Mouse (Mus musculus) layer of hippocampus, postnatal 14 days (tissue): ENCODE results near the gene Becn1. TPM values are rescaled to one million over a fixed set of nuclear protein-coding genes. Genes with fewer than 3 reads are reported as not detected.
"Not testable (repeated sequence)": the region's sequence is repeated elsewhere in the genome, so short reads cannot be mapped to it uniquely, and the experiment has no call there.

ENCODE experiments used
- DNase-seq, 2 experiments: peaks; one replicate each; pipeline ENCODE4 v3.0.0; 2021 to 2022; ENCODE audit warnings: low spot score in 2 of 2, mixed read lengths in 1 of 2
- long read RNA-seq, 2 experiments: library from polyadenylated mRNA; stranded (forward); transcript quantifications; one replicate each; pipeline ENCODE4 v2.0.0; 2021
- total RNA-seq, 2 experiments: library from RNA; stranded (reverse); gene quantifications; 2 replicates each; pipeline ENCODE4 v1.2.3; 2021

Becn1 gene
- 100 to 1,000 TPM; 182 to 185 TPM for total RNA-seq
- long read RNA-seq, experiment 1, full-length matches to known transcripts, result 141 of 164 reads
- long read RNA-seq, experiment 1, partial matches to known transcripts, result 9 of 164 reads
- long read RNA-seq, experiment 1, other reads (novel, unspliced or antisense), result 14 of 164 reads
- long read RNA-seq, experiment 2, full-length matches to known transcripts, result 152 of 176 reads
- long read RNA-seq, experiment 2, partial matches to known transcripts, result 7 of 176 reads
- long read RNA-seq, experiment 2, other reads (novel, unspliced or antisense), result 17 of 176 reads

DNA sequence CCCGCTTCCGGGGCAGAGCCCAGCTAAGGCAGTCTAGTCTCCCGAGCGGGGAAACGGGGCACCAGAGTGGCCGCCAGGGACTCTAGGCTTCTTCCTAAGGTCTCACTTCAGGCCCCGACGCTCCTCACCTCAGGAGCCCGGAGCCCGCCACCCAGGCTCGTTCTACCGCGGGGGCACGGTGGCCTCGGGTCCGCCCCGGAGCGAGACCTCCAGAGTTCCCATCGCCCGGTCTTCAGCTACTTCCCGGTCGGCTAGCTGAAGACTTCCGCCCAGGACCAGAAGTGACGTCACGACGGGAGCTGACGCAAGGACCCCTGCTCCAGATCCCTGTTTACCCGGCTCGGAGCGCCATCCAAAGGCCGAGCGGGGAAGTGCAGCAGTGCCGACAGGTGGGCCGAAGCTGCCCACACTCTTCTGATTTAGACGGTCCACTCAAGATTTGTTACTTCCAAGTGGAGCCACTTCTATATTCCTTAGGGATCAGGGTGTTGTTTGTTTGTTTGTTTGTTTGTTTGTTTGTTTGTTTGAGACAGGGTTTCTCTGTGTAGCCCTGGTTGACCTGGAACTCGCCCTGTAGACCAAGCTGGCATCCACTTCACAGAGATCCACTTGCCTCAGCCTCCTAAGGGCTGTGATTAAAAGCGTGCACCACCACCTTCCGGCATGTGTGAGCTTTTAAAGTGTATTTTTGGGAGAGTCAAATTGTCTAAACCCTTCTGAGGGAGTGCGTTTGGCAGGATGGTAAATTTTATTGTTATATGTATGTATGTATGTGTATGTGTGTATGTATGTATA, at the start of gene Becn1:
Becn1 (minus strand) TSS at position 283 of the 795 bp plus-strand sequence.
- DNase-seq, result peak; percentile 95 to 97

DNA sequence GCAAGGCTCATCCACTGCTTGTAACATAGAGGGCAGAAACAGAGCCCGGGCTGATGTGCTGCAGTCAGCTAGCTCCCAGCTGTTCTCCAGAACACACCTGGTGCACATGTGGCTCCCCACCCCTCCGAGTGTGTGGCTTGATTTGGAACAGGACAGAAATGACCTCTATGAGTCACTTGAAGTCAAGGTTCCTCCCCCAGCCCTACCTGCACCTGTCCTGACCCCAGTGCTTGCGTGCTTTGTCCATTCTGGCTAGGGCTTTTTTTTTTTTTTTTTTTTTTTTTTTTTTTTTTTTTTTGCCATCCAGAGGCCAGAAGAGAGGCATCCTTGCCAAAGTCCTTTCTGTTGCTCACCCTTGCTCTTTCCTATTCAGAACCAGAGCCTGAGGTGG, 49.6 kb upstream of the Becn1 start:
- no peak for DNase-seq

DNA sequence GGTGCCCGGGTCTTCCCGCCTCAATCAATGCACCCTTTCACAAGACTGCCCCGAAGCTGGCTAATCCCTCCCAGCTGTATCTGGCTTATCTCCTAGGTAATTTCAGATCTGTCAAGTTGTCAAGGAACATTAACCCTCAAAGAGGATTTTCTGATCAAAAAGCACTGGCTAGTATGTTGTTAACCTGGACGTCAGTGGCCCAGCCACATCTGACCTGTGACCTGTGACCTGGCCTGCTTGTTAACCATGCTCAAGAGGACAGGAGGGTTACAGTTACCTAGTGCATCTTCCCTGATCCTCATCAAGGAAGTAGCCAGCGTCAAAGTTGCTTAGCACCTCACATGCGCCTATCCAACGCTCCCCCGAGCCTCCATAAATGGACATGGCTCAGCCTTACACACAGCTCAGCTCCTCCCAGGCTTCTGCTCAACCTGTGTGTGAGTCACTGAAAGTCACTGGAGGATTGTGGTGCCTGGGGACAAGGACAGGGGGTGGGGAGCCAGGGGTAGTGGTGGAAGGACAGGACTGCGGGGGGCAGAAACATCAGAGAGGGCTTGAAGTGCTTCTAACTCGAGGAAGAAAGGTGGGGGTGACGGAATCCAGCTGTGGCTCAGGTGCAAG, 49.1 kb upstream of the Becn1 start:
- DNase-seq, result no peak

DNA sequence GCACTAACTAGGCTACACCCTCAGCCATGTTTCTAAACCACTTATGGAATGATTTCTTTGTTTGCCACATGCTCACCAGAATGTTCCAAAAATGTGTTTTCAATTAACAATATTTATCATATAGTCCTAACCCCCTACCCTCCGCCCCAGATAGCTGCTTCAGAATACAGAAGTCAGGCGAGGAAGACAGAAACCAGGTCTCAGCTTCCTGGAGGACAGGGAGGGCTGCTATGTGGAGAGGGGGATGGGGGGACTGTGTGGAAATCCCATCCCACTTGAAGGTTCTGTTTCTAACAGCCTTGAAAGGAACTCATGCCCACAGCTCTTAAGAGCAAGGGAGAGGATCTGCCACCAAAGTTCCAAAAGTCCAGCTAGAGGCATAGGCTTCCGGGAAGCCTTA, 47.1 kb upstream of the Becn1 start:
- no peak for DNase-seq

DNA sequence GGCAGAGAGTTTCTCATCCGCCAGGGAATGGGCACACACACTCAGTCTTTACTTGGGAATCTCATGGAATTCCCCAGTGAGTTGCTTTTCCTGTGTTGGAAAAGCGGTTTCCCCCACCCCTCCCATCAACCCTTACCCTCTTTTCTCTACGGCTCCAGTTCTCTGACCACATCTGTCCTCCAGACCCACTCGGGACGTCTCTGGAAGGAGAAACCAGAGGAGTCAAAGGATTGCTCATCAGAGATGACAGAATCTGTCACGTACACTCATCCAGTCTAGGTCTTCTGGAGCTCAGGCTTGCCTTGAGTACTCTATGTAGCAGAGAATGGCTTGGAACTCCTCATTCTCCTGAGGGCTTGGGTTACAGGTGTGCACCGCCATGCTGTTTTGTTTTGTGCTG, 46.7 kb upstream of the Becn1 start:
- no peak for DNase-seq

DNA sequence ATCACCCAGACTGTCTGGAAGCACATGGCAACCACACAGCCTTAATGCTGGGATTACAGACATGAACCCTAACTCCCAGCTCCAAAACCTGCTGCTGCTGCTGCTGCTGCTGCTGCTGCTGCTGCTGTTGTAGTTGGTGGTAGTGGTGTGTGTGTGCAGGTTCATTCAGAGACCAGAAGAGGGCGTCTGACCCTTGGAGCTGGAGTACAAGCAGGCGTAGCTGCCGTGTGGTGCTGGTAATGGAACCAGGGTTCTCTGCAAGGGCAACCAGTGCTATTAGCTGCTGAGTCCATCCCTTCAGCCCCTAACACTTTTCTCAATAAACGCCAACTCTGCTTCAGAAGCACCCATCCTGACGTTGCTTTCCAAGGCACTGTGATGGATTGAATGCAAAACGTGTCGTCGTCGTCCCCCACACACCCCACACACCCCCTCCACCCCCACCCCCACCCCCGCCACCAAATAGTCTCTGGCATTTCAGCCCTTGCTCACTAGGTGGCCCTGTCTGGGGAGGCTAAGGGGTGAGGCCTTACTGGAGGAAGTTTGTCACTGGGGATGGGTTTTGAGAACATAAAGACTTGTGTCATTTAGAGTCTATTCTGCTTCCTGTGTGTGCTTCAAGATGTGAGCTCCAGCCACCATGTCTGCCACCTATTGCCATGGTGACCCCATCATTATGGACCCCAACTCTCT, 45.1 kb upstream of the Becn1 start:
- DNase-seq, result no peak

DNA sequence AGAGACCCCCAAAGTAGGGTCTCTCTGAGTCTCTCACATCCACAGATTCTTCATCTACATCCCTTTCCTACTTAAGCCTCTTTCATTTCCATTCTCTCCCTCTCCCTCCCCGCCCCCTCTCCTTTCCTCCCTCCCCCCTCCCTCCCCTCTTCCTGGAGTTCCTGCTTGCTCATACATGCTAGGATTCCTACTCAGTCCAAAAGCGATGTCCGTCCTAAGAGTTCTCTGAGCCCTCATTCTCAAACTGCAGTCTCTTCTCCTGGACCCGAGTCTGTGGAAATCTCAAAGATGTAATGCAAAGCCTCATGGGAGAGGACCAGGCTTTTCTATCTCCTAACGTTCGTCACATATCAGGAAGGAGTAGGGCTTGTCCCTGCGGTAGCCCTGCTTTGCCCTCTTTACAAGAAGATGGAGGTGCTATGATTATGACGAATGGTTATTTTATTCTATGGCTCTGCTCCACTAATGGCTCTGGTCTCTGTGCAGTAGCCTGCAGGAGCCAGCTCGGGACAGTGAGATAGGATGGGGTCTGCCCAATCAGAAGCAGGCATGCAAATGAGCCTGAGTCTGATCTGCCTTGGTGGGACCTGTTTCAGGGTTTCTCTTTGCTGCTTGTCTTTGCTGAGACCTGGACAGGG, 36.2 kb upstream of the Becn1 start:
- DNase-seq, result no peak

DNA sequence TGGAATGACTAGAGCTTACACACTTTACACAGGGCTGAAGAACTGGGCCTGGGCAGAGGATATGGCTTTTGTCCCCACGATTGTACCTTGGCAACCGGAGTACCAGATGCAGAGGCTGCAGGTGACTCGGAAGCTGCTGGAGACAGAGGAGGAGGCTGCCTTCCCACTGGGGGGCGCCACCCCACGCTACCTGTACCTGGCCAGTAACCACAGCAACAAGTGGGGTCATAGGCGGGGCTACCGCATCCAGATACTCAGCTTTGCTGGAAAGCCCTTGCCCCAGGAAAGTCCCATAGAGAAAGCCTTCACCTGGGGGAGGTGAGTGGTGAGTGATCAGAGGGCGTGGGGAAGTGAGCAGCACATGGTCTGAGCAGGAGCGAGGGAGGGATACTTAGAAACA, 33.6 kb upstream of the Becn1 start:
- no peak for DNase-seq

DNA sequence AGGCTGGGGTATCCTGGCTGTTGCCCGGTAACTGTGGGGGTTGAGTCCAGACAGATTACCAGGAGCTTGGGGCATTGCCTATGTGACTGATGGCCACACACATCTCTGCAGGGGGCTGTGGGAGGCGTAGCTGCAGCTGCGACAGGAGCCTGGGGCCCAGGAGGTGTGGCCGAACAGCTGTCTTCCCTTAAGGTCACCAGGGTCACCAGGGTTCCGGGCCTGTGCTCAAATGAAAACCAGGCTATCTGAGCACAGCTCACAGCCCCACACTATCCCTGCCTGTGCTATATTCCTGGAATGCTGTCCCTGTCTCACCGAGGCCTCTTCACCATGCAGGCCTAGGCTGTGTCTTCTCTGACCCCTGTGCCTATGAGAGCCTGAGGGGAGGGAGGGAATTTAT, 32.4 kb upstream of the Becn1 start:
- no peak for DNase-seq

DNA sequence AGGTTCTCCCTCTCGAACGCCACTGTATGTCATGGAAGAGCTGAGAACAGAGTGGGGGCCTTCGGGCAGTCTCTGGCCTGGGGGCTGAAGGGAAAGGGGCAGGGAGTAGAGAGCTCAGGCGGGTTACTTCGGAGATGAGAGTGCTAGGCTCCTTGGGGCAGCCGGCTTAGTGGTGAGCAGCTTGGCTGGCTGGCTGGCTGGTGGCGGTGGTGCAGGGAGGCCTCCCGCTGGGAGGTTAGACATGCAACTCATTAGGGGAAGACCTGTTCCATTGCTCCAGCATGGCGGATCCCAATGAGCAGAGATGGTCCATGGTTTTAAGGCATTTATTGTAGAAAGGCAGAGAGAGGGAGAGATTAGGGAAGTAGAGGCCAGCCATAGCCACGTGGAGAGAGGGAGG, 31.9 kb upstream of the Becn1 start:
- no peak for DNase-seq

DNA sequence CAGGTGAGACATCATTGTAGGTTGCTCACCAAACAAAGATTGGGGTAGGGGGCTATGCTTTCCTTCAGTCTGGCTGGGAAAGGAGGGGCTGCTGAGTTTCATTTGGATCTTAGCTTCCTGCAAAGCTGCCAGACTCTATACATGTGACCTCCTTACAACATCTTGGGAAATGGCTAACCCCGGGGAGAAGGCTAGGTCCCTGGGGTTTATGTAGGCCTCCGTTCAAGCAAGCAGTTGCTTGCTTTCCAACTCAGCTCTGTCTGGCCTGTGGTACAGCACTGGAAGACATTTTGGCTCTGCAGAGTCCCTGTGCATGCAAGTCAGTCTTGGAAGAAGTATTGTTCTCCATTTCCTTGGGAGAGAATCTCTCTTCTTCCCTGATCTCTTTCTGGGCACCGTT, 30.5 kb upstream of the Becn1 start:
- DNase-seq, result no peak

DNA sequence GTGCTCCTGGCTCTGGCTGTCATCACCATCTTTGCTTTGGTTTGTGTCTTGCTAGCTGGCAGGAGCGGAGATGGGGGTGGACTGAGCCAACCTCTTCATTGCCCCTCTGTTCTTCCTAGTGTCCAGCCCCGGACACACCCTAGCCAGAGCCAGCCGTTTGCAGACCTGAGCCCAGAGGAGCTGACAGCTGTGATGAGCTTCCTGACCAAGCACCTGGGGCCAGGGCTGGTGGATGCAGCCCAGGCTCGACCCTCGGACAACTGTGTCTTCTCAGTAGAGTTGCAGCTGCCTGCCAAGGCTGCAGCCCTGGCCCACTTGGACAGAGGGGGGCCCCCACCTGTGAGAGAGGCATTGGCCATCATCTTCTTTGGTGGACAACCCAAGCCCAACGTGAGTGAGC, 28.9 kb upstream of the Becn1 start:
- not testable (repeated sequence) for DNase-seq

DNA sequence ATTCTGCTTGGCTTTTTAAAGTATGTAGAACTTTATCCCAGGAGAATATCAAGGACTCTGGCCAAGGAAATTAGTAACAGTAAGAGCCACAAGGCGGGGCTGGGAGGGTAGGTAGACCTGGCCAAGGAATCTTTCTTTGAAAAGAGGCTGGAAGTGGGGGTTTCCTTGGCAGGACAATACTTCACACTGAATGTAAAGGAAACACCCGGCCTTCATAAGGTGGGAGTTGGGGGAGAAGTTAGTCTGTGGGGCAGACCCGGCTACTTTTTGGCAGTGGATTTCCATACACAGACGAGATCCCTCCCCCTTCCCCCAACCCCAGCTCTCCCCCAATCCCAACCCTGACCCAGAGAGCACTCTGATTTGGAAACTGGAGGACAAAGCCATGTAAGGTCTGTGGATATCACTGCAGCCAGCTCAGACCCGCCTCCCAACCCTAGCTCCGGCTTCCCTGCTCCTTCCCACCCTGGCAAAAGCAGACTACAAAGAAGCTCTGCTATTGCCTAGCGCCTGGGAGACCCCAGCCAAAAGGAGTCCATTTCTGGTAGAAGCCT, 28.4 kb upstream of the Becn1 start, which contains the start of gene Aoc3:
Aoc3 (plus strand) TSS at position 235 of the 554 bp plus-strand sequence.
- DNase-seq, result no peak

DNA sequence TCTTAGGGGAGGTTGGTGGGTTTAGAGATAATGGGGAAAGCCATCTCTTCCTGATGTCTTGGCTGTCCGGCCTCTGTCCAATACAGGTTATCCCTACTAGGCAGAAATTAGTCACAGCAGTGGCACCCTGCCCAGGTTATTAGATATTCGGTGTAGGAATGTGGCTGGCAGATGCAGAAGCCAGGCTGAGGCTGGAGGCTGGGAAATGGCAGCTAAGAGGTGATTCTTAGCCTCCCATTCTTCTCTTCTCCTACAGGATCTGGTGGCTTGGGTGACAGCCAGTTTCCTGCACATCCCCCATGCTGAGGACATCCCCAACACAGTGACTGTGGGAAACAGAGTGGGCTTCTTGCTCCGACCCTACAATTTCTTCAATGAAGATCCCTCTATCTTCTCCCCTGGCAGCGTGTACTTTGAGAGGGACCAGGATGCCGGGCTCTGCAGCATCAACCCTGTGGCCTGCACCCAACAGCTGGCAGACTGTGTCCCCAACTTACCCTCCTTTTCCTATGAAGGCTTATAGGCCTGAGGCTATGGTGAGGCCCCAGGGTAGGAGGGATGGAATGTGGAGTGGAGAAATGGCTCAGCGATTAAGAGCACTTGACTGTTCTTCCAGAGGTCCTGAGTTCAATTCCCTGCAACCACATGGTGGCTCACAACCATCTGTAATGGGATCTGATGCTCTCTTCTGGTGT, 27.0 kb upstream of the Becn1 start:
- DNase-seq, result no peak

DNA sequence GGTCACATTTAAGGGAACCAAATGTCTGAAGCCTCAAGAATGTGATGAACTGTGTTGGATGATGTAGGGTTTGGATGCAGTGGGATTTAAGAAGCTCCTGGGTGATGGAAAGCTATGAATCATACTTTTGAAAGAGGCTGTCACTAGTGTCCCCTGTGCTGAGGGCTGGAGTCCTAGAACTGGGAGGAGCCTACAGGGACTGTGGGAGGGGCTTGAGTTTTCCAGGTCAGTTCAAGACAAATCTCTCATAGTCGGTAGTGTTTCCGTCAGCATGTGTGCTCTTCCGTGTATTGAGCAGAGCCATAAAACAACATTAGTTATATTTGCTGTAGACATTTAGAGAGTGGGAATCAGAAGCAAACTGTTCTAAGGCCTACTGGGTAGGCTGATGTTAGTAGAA, 25.2 kb upstream of the Becn1 start:
- no peak for DNase-seq

DNA sequence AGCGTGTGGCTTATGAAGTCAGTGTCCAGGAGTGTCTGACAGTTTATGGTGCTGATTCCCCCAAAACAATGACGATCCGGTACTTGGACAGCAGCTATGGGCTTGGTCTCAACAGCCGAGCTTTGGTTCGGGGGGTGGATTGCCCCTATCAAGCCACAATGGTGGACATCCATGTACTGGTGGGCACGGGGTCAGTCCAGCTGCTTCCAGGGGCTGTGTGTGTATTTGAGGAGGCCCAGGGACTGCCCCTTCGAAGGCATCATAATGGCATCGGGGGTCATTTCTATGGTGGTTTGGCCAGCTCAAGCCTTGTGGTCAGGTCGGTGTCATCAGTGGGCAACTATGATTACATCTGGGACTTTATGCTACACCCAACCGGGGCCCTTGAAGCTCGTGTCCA, 24.1 kb upstream of the Becn1 start:
- no peak for DNase-seq

DNA sequence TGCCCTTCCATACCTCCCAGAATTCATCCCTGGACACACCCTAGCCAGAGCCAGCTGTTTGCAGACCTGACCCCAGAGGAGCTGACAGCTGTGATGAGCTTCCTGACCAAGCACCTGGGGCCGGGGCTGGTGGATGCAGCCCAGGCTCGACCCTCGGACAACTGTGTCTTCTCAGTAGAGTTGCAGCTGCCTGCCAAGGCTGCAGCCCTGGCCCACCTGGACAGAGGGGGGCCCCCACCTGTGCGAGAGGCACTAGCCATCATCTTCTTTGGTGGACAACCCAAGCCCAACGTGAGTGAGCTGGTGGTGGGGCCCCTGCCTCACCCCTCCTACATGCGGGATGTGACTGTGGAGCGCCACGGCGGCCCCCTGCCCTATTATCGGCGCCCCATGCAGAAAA, 23.1 kb upstream of the Becn1 start:
- DNase-seq, result not testable (repeated sequence)

DNA sequence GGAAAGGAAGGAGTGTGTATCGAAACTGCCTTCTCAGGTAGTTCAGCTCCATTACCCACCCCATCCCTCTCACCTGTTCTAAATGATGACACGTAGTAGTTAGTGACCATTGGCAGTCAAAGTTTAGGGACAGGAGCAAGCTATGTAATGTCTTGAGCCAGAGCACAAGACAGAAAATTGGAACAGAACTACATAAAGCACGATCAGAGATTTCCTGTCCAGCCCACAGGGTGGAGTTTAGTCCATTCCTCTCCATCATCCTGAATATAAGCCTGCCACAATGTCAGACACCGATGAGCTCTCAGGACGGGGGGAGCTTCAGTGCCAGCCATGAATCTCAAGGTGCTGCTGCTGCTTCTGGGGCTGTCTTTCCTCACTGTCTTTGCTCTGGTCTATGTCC, 22.7 kb upstream of the Becn1 start, which contains the start of gene Aoc2:
Aoc2 (plus strand) TSS at position 301 of the 400 bp plus-strand sequence.
- no peak for DNase-seq

DNA sequence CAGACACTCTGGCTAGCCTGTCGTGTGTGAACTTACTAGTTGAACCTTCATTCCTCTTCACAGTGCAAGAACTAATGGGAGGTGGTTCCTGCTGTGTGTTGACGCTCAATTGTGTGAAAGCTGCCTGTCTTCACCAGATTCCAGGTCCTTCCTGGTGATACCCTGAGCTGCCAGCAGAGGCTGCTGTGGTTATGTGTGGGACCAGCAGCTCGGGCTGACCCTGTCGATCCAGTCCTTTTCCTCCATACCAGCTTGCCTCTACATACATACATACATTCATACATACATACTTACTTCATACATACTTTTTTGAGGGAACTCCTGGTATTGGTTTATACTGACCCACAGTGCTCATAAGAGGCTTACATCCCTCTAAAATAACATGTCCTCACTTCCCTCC, 21.5 kb upstream of the Becn1 start:
- peak; percentile 68 to 79 for DNase-seq

DNA sequence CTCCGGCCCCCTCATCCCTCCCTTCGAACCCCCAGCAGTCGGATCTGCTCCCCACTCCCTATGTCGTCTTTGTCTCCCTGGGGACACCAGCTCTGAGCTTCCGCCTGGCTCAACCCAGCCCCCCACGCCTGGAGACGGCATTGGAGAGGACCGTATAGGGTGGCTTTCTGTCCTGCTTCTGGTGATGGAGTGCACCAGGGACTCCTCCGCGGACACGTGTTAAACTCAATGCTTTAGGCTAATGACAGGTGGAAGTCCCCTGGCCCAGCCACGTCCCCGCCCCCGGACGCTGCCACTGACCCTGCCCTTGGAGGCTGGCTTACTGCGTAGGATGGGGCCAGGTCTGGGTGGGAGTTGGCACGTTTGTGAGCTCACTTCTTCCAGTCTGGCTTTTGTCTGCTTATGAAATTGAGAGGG, 14.4 kb upstream of the Becn1 start:
- no peak for DNase-seq
